Comparison of ENCODE assay signal across 8 mouse cellular contexts in the genomic region with DNA sequence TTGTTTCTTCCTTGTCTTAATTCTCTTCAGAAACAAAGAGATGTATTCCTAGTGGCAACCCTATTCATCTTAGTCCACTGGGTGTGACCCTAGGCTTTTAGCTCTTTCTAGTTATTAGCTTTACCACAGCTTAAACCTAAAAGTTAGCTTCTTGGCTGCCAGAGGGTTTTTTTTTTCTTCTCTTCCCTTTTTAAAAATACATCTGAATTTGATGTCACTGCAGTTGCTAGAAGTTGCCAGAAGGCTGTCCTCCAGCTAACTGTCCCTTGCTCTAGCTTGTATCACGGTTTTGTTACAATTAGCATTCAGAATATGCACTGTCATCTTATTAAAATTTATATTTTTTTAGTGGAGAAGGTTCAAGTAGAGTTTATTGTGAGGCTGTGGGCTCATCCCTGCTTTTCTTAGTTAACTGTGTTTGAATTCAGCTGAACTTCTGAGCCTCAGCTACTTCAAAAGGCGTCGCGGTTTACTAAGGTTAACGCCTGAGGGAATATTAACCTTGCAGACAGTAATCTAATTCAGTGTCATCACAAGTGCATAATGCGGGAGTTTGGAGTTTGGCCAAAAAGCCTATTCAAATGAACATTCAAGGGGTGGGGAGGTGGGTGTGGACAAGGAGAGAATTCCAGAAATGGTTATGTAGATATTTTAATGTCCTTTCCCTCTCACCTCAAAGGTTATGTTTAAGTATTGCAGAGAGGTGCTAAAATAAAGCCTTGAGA. TPM values are rescaled to one million over a fixed set of nuclear protein-coding genes. Genes with fewer than 3 reads are reported as not detected.
DNase-seq lines count a peak whose midpoint lies in the region; ATAC-seq and TF ChIP-seq lines count a peak whose summit lies in the region.

No protein-coding gene starts in this region.

- H3K9ac ChIP-seq in heart, postnatal 0 days (replicated peaks; ENCODE audit: low read depth, low read length): no peak overlapping the region
- peak overlapping the region; percentile 97 for H3K9ac ChIP-seq in midbrain, embryonic 13.5 days (replicated peaks)

- no peaks in the 10 kb centered on the region for H3K27me3 ChIP-seq in heart, postnatal 0 days (ENCODE audit: control insufficient read depth, insufficient read depth, low read length)
- H3K27me3 ChIP-seq in midbrain, embryonic 13.5 days: no peaks in the 10 kb centered on the region

- H3K27ac ChIP-seq in heart, postnatal 0 days (ENCODE audit: low read depth): peak overlapping the region; percentile 96
- H3K27ac ChIP-seq in midbrain, embryonic 13.5 days: peak overlapping the region; percentile 94

- no peak for DNase-seq in heart, postnatal 0 days (ENCODE audit: low spot score)
- no peak for DNase-seq in heart, adult 9 months (ENCODE audit: low spot score in 2 of 2)
- peak; percentile 31 for DNase-seq in brain, adult 2 months (ENCODE audit: low read depth, low spot score)
- DNase-seq in kidney, adult 11 months: peak; percentile 20
- no peak for DNase-seq in right cerebral cortex, adult 2 months (ENCODE audit: low spot score in 2 of 2)
- no peak for DNase-seq in layer of hippocampus, adult 9-11 months
- DNase-seq in heart, postnatal 10 days: no peak

- WGBS in heart, postnatal 0 days: 51% methylated on average over 6 of the region's 6 CpGs
- WGBS in midbrain, embryonic 13.5 days: 38% methylated on average over 6 of the region's 6 CpGs

- TF ChIP-seq EP300 in heart, postnatal 0 days (IDR thresholded peaks at IDR 0.05; ENCODE audit: low read depth): no peak

- H3K4me2 ChIP-seq in heart, postnatal 0 days (ENCODE audit: low read depth, low read length): peak overlapping the region; percentile 75; the same call in 1 of the 2 replicates
- peak overlapping the region; percentile 85 for H3K4me2 ChIP-seq in midbrain, embryonic 13.5 days (replicated peaks)

- H3K4me3 ChIP-seq in heart, postnatal 0 days (ENCODE audit: low read depth, low read length): peak overlapping the region; percentile 91; the same call in 1 of the 2 replicates
- peak overlapping the region; percentile 91 for H3K4me3 ChIP-seq in midbrain, embryonic 13.5 days (replicated peaks)

- H3K9me3 ChIP-seq in heart, postnatal 0 days (replicated peaks; ENCODE audit: control insufficient read depth, low read length): no peaks in the 10 kb centered on the region
- no peaks in the 10 kb centered on the region for H3K9me3 ChIP-seq in midbrain, embryonic 13.5 days

- intact Hi-C loops in heart, postnatal 10 days (cut with DNase I): loop anchor here (5.0 kb wide), 1 partner anchor 42 kb away; no protein-coding TSS in a partner anchor

- ATAC-seq in heart, postnatal 0 days (ENCODE audit: insufficient read depth, low read depth): no peak
- ATAC-seq in midbrain, embryonic 13.5 days: no peak

- no peaks in the 10 kb centered on the region for H3K36me3 ChIP-seq in heart, postnatal 0 days (replicated peaks; ENCODE audit: control insufficient read depth, insufficient read depth, low read length)
- no peaks in the 10 kb centered on the region for H3K36me3 ChIP-seq in midbrain, embryonic 13.5 days

- TF ChIP-seq CTCF in heart, postnatal 0 days (IDR thresholded peaks at IDR 0.05; ENCODE audit: low read depth): no peak

- H3K4me1 ChIP-seq in heart, postnatal 0 days (ENCODE audit: control insufficient read depth, insufficient read depth): peaks cover 14% of the 10 kb centered on the region
- peaks cover 31% of the 10 kb centered on the region for H3K4me1 ChIP-seq in midbrain, embryonic 13.5 days (replicated peaks)

RNA-seq across cellular contexts. Expression of gene Zfp148, which starts 1.3 kb away (rescaled TPM):
- 20.7 and 21.8 TPM in 2 replicates for total RNA-seq in heart, postnatal 0 days (2014; rRNA removed; ENCODE audit: low replicate concordance)
- 30.0 and 30.3 TPM in 2 replicates for polyA plus RNA-seq in heart, postnatal 0 days (2015; fragmentation: Nextera tagmentation; extraction: Ambion mirVana)
- 55.4 and 55.8 TPM in 2 replicates for polyA plus RNA-seq in midbrain, embryonic 13.5 days (2015; fragmentation: Nextera tagmentation; extraction: Ambion mirVana)
- 10 to 100 TPM; 50.3 to 51.4 TPM for total RNA-seq in heart, postnatal 10 days (2021)

Comparison
In these comparisons a context has a peak if more than half of its experiments do, and no peak if none do; other contexts are left out.
1. DNase-seq: peak in brain, adult 2 months (single experiment) and kidney, adult 11 months (single experiment); none in heart, postnatal 0 days (single experiment), heart, adult 9 months (0 of 2), right cerebral cortex, adult 2 months (0 of 2), layer of hippocampus, adult 9-11 months (single experiment) and heart, postnatal 10 days (0 of 2).